Mouse (Mus musculus): ENCODE results near the gene Defb19.

Defb19 gene

GRCm38 (mm10) chr2:152586926-152587560 lies 6.9 kb upstream of the Defb19 start:
- no peak for DNase-seq (ENCODE audit: low spot score)

GRCm38 (mm10) chr2:152580612-152581011 lies 500 bp upstream of the Defb19 start:
- DNase-seq (ENCODE audit: low spot score), result no peak

GRCm38 (mm10) chr2:152573484-152573883 lies 6.6 kb downstream of the Defb19 start:
- no peak for DNase-seq (ENCODE audit: low spot score)

- DNase-seq (ENCODE audit: low spot score), result no peak
Measured at GRCm38 (mm10) chr2:152572114-152572794, 7.9 kb downstream of the Defb19 start, which contains the start of gene Defb21. TSS of gene Defb21 (plus strand) at chr2:152572744.

- DNase-seq (ENCODE audit: low spot score), result peak; percentile 46
Measured at GRCm38 (mm10) chr2:152570313-152570712, 9.8 kb downstream of the Defb19 start.

- DNase-seq (ENCODE audit: low spot score), result no peak
Measured at GRCm38 (mm10) chr2:152569881-152570280, 10.2 kb downstream of the Defb19 start.

- DNase-seq (ENCODE audit: low spot score), result no peak
Measured at GRCm38 (mm10) chr2:152569038-152569437, 11.1 kb downstream of the Defb19 start, which contains the start of gene Gm17416. TSS of gene Gm17416 (plus strand) at chr2:152569338.

- no peak for DNase-seq (ENCODE audit: low spot score)
Measured at GRCm38 (mm10) chr2:152556655-152557054, 23.5 kb downstream of the Defb19 start.

GRCm38 (mm10) chr2:152553774-152554423 lies 26.2 kb downstream of the Defb19 start:
- DNase-seq (ENCODE audit: low spot score), result peak; percentile 58

- peak; percentile 63 for DNase-seq (ENCODE audit: low spot score)
Measured at GRCm38 (mm10) chr2:152548124-152548523, 32.0 kb downstream of the Defb19 start.

- peak; percentile 67 for DNase-seq (ENCODE audit: low spot score)
Measured at GRCm38 (mm10) chr2:152544691-152545090, 35.4 kb downstream of the Defb19 start.

GRCm38 (mm10) chr2:152543478-152543877 lies 36.6 kb downstream of the Defb19 start:
- no peak for DNase-seq (ENCODE audit: low spot score)

GRCm38 (mm10) chr2:152542897-152543296 lies 37.2 kb downstream of the Defb19 start:
- no peak for DNase-seq (ENCODE audit: low spot score)

GRCm38 (mm10) chr2:152541979-152542378 lies 38.1 kb downstream of the Defb19 start:
- no peak for DNase-seq (ENCODE audit: low spot score)

GRCm38 (mm10) chr2:152539944-152540710 lies 40.0 kb downstream of the Defb19 start, which contains the start of gene Defb29:
TSS of gene Defb29 (minus strand) at chr2:152540098.
- DNase-seq (ENCODE audit: low spot score), result no peak
